Mouse (Mus musculus) MEL (cell line): ENCODE measurements around the gene Shbg. TPM values are rescaled to one million over a fixed set of nuclear protein-coding genes. Genes with fewer than 3 reads are reported as not detected.

Experiments used
- DNase-seq: peaks from one replicate; pipeline ENCODE4 v3.0.0; 2011; ENCODE audit warnings: low read depth, low spot score
- H3K27ac ChIP-seq: 2 replicates; pipeline ENCODE4 v1.5.1; 2012; ENCODE audit warnings: low read depth, mild to moderate bottlenecking, control low read depth, low read length, moderate library complexity; ENCODE audit not compliant: control insufficient read depth
- H3K27me3 ChIP-seq, 2 experiments: fragments of 150-350 bp in 1 of 2; sonication (generic) in 1 of 2; 2 replicates each; pipeline ENCODE4 v1.6.1; 2012; ENCODE audit warnings: low read length in 2 of 2, mild to moderate bottlenecking in 2 of 2, improper control_type of control experiment in 1 of 2, moderate library complexity in 1 of 2; ENCODE audit not compliant: insufficient read depth in 2 of 2, control insufficient read depth in 1 of 2
- H3K36me3 ChIP-seq, 2 experiments: 2 replicates each; pipeline ENCODE4 v1.6.1; 2012 to 2014; ENCODE audit warnings: low read length in 2 of 2, improper control_type of control experiment in 1 of 2, inconsistent platforms in 1 of 2, mild to moderate bottlenecking in 1 of 2; ENCODE audit not compliant: insufficient read depth in 2 of 2, control insufficient read depth in 1 of 2
- H3K4me1 ChIP-seq, 2 experiments: fragments of 150-350 bp in 1 of 2; sonication (generic) in 1 of 2; 2 replicates each; pipeline ENCODE4 v1.6.1; 2012; ENCODE audit warnings: low read length in 2 of 2, improper control_type of control experiment in 1 of 2, mild to moderate bottlenecking in 1 of 2; ENCODE audit not compliant: insufficient read depth in 2 of 2, control insufficient read depth in 1 of 2
- H3K4me3 ChIP-seq, 2 experiments: fragments of 150-350 bp in 1 of 2; sonication (generic) in 1 of 2; 2 replicates each; pipeline ENCODE4 v1.5.1; 2012; ENCODE audit warnings: low read depth in 2 of 2, low read length in 2 of 2, mild to moderate bottlenecking in 2 of 2, moderate library complexity in 2 of 2, control low read depth in 1 of 2, improper control_type of control experiment in 1 of 2; ENCODE audit not compliant: control insufficient read depth in 1 of 2, insufficient read depth in 1 of 2
- H3K79me2 ChIP-seq: 2 replicates; pipeline ENCODE4 v1.6.1; 2012; ENCODE audit warnings: mild to moderate bottlenecking, low read length, moderate library complexity; ENCODE audit not compliant: control insufficient read depth, poor library complexity, insufficient read depth
- H3K9ac ChIP-seq: 2 replicates; pipeline ENCODE4 v1.6.1; 2012; ENCODE audit warnings: low read depth, mild to moderate bottlenecking, control low read depth, low read length, moderate library complexity; ENCODE audit not compliant: control insufficient read depth, poor library complexity, severe bottlenecking
- H3K9me3 ChIP-seq: fragments of 150-350 bp; sonication (generic); replicated peaks from 2 replicates; pipeline ENCODE4 v1.6.1; 2012; ENCODE audit warnings: mild to moderate bottlenecking, low read length, improper control_type of control experiment, moderate library complexity; ENCODE audit not compliant: insufficient read depth
- BHLHE40 ChIP-seq: IDR thresholded peaks from 2 replicates; pipeline ENCODE4 v1.6.1; 2012; ENCODE audit warnings: low read depth, mild to moderate bottlenecking, inconsistent platforms, low read length, improper control_type of control experiment, borderline replicate concordance
- CHD2 ChIP-seq: IDR thresholded peaks from 2 replicates; pipeline ENCODE4 v1.6.1; 2011; ENCODE audit warnings: low read length, improper control_type of control experiment
- CTCF ChIP-seq, 3 experiments: IDR thresholded peaks in 2 of 3; conservative IDR thresholded peaks in 1 of 3; 2 replicates each; pipeline ENCODE4 v1.5.1; 2011 to 2012; ENCODE audit warnings: low read length in 3 of 3, low read depth in 2 of 3, mild to moderate bottlenecking in 2 of 3, improper control_type of control experiment in 1 of 3, inconsistent platforms in 1 of 3, mixed read lengths in 1 of 3, moderate library complexity in 1 of 3; ENCODE audit not compliant: control insufficient read depth in 1 of 3, insufficient read depth in 1 of 3, poor library complexity in 1 of 3, severe bottlenecking in 1 of 3
- E2F4 ChIP-seq: IDR thresholded peaks from 2 replicates; pipeline ENCODE4 v1.6.1; 2011; ENCODE audit warnings: low read depth, low read length, improper control_type of control experiment, borderline replicate concordance
- ETS1 ChIP-seq: IDR thresholded peaks from 2 replicates; pipeline ENCODE4 v1.6.1; 2012; ENCODE audit warnings: low read depth, mild to moderate bottlenecking, inconsistent platforms, low read length, improper control_type of control experiment, moderate library complexity
- GATA1 ChIP-seq: IDR thresholded peaks from 2 replicates; pipeline ENCODE4 v1.6.1; 2011; ENCODE audit warnings: low read depth, low read length, improper control_type of control experiment
- HCFC1 ChIP-seq: IDR thresholded peaks from 2 replicates; pipeline ENCODE4 v1.6.1; 2012; ENCODE audit warnings: low read depth, mild to moderate bottlenecking, inconsistent platforms, low read length, improper control_type of control experiment, moderate library complexity
- JUND ChIP-seq: IDR thresholded peaks from 2 replicates; pipeline ENCODE4 v1.6.1; 2011; ENCODE audit warnings: low read depth, mild to moderate bottlenecking, improper control_type of control experiment, low read length
- KAT2A ChIP-seq: conservative IDR thresholded peaks from 2 replicates; pipeline ENCODE4 v1.6.1; 2012; ENCODE audit warnings: low read depth, low read length, improper control_type of control experiment, inconsistent platforms
- MAFK ChIP-seq: IDR thresholded peaks from 2 replicates; pipeline ENCODE4 v1.6.1; 2011; ENCODE audit warnings: low read depth, mild to moderate bottlenecking, low read length, improper control_type of control experiment, borderline replicate concordance
- MAX ChIP-seq: IDR thresholded peaks from 2 replicates; pipeline ENCODE4 v1.6.1; 2011; ENCODE audit warnings: low read length, improper control_type of control experiment
- MAZ ChIP-seq: IDR thresholded peaks from 2 replicates; pipeline ENCODE4 v1.6.1; 2012; ENCODE audit warnings: low read depth, mild to moderate bottlenecking, inconsistent platforms, low read length, improper control_type of control experiment
- MYB ChIP-seq: IDR thresholded peaks from 2 replicates; pipeline ENCODE4 v1.6.1; 2011; ENCODE audit warnings: mild to moderate bottlenecking, low read depth, low read length, improper control_type of control experiment
- MYC ChIP-seq: IDR thresholded peaks from 2 replicates; pipeline ENCODE4 v1.6.1; 2011; ENCODE audit warnings: low read depth, mild to moderate bottlenecking, low read length, improper control_type of control experiment, moderate library complexity
- NELFE ChIP-seq: IDR thresholded peaks from 2 replicates; pipeline ENCODE4 v1.6.1; 2011; ENCODE audit warnings: low read depth, low read length, improper control_type of control experiment
- POLR2AphosphoS5 ChIP-seq: IDR thresholded peaks from 2 replicates; pipeline ENCODE4 v1.6.1; 2012; ENCODE audit warnings: low read depth, borderline replicate concordance, mild to moderate bottlenecking, inconsistent platforms, low read length, moderate library complexity, mixed read lengths
- RAD21 ChIP-seq: IDR thresholded peaks from 2 replicates; pipeline ENCODE4 v1.6.1; 2011; ENCODE audit warnings: mild to moderate bottlenecking, low read depth, low read length, improper control_type of control experiment
- SMC3 ChIP-seq: IDR thresholded peaks from 2 replicates; pipeline ENCODE4 v1.6.1; 2011; ENCODE audit warnings: low read depth, low read length, improper control_type of control experiment
- TBP ChIP-seq: IDR thresholded peaks from 2 replicates; pipeline ENCODE4 v1.8.0; 2011; ENCODE audit warnings: low read depth, low read length, improper control_type of control experiment
- TCF12 ChIP-seq: IDR thresholded peaks from 2 replicates; pipeline ENCODE4 v1.6.1; 2014; ENCODE audit warnings: low read depth, mild to moderate bottlenecking, inconsistent platforms, low read length, improper control_type of control experiment, moderate library complexity
- USF1 ChIP-seq: IDR thresholded peaks from 2 replicates; pipeline ENCODE4 v1.6.1; 2014; ENCODE audit warnings: low read depth, mild to moderate bottlenecking, inconsistent platforms, low read length, improper control_type of control experiment, moderate library complexity
- ZKSCAN1 ChIP-seq: IDR thresholded peaks from 2 replicates; pipeline ENCODE4 v1.6.1; 2012; ENCODE audit warnings: low read depth, mild to moderate bottlenecking, inconsistent platforms, low read length, improper control_type of control experiment, moderate library complexity
- ZMIZ1 ChIP-seq: IDR thresholded peaks from 2 replicates; pipeline ENCODE4 v1.6.1; 2012; ENCODE audit warnings: low read depth, mild to moderate bottlenecking, inconsistent platforms, low read length, improper control_type of control experiment, moderate library complexity
- ZNF384 ChIP-seq: IDR thresholded peaks from 2 replicates; pipeline ENCODE4 v1.6.1; 2012; ENCODE audit warnings: low read depth, mild to moderate bottlenecking, inconsistent platforms, low read length, improper control_type of control experiment
- polyA plus RNA-seq, 2 experiments: library from polyadenylated mRNA; stranded (reverse) in 1 of 2; unstranded in 1 of 2; fragments of >175 nt in 1 of 2; fragments of >200 nt in 1 of 2; gene quantifications; 2 replicates each; pipeline versions ENCODE4 v1.2.1 to v1.2.4; 2012; ENCODE audit warnings: low replicate concordance in 2 of 2, low read depth in 1 of 2; ENCODE audit not compliant: insufficient read length in 2 of 2, insufficient read depth in 1 of 2, missing spikeins in 1 of 2
- total RNA-seq: library from RNA; depleted of rRNA; stranded (reverse); fragments of 300-350 nt; gene quantifications from 2 replicates; pipeline ENCODE4 v1.2.3, GENCODE M21; 2012; rRNA removed

Gene Shbg
- not detected in 2 replicates for total RNA-seq
- not detected for polyA plus RNA-seq

GRCm38 (mm10) chr11:69617805-69618204, at the start of gene Shbg:
Shbg (minus strand) TSS chr11:69617905.
- Histone ChIP-seq H3K27me3 (peaks cover 1 to 3% of the 10 kb centered on the region in 2 experiments; a peak in 1 of 4 replicates), H3K27ac (no peak within 1 kb of the TSS), H3K4me1 (peaks cover 6 to 16% of the 10 kb centered on the region in 2 experiments), H3K9me3 (no peaks in the 10 kb centered on the region), H3K9ac (no peak within 1 kb of the TSS), H3K79me2 (no peaks in the 10 kb centered on the region), H3K36me3 (peaks cover 0 to 10% of the 10 kb centered on the region in 2 experiments; a peak in 2 of 4 replicates), H3K4me3 (no peak within 1 kb of the TSS)
- no peak for DNase-seq
- 0 out of 2 replicates have a peak, but pooled peaks have one; percentile 5 for TF ChIP-seq GATA1
- TF ChIP-seq MAFK = no peak
- TF ChIP-seq SMC3 = no peak

GRCm38 (mm10) chr11:69666665-69667005, 48.9 kb upstream of the Shbg start:
- peaks cover 13 to 29% of the 10 kb centered on the region in 2 experiments for H3K36me3 ChIP-seq
- peaks cover under 1 to 26% of the 10 kb centered on the region in 2 experiments for H3K4me1 ChIP-seq

GRCm38 (mm10) chr11:69665961-69666664, 48.4 kb upstream of the Shbg start, which contains the start of gene Cd68:
Cd68 (minus strand) TSS chr11:69666153.
- Histone ChIP-seq H3K27ac (no peak within 1 kb of the TSS), H3K9me3 (no peaks in the 10 kb centered on the region), H3K4me3 (no peak within 1 kb of the TSS), H3K9ac (no peak within 1 kb of the TSS), H3K4me1 (peaks cover 4 to 31% of the 10 kb centered on the region in 2 experiments), H3K27me3 (no peaks in the 10 kb centered on the region), H3K79me2 (peaks cover 34% of the 10 kb centered on the region), H3K36me3 (peaks cover 13 to 34% of the 10 kb centered on the region in 2 experiments)
- DNase-seq = peak; percentile 98
- TF ChIP-seq ZMIZ1 (peak; percentile 98), MAX (peak; percentile 41), ETS1 (peak; percentile 33; the same call in 1 of the 2 replicates), MYB (peak; percentile 6), HCFC1 (peak; percentile 49), USF1 (peak; percentile 59; the same call in 1 of the 2 replicates), MYC (peak; percentile 89; the same call in 1 of the 2 replicates), MAZ (no peak), JUND (peak; percentile 27; the same call in 1 of the 2 replicates), RAD21 (no peak), E2F4 (no peak), ZNF384 (no peak), TCF12 (0 out of 2 replicates have a peak, but pooled peaks have one; percentile 3), TBP (peak; percentile 64; the same call in 1 of the 2 replicates), POLR2AphosphoS5 (peak; percentile 64; the same call in 1 of the 2 replicates), BHLHE40 (no peak; the same call in 1 of the 2 replicates), CTCF (IDR thresholded peaks at IDR 0.05 in 2 of 3, conservative IDR thresholded peaks at IDR 0.05 in 1 of 3; ENCODE audit: control insufficient read depth in 1 of 3, insufficient read depth in 1 of 3, low read depth in 2 of 3, low read length in 3 of 3, poor library complexity in 1 of 3, severe bottlenecking in 1 of 3) (no peak), SMC3 (0 out of 2 replicates have a peak, but pooled peaks have one; percentile 18), CHD2 (peak; percentile 81; the same call in 1 of the 2 replicates)

More at GRCm38 (mm10) chr11:69666665-69667005, 48.9 kb upstream of the Shbg start:
- TF ChIP-seq MYB = no peak
- no peak for TF ChIP-seq CHD2
- TF ChIP-seq E2F4 = no peak
- no peak for TF ChIP-seq ZNF384
- no peak; the same call in 1 of the 2 replicates for TF ChIP-seq TBP
- no peak for TF ChIP-seq ZKSCAN1
- TF ChIP-seq NELFE = no peak
- no peak for TF ChIP-seq KAT2A
- TF ChIP-seq ETS1 = no peak
- TF ChIP-seq, all 39 proteins: peak for 0
- Histone ChIP-seq H3K9me3 (no peaks in the 10 kb centered on the region), H3K79me2 (peaks cover 39% of the 10 kb centered on the region), H3K27ac (no peak overlapping the region), H3K27me3 (no peaks in the 10 kb centered on the region), H3K4me3 (no peak overlapping the region), H3K9ac (no peak overlapping the region)
- peak; percentile 64 for DNase-seq
